Mouse (Mus musculus) ovary, postnatal 36 days (tissue): ENCODE results near the gene Pclaf.

ENCODE experiments used
- DNase-seq: peaks from one replicate; pipeline ENCODE4 v3.0.0; 2022; ENCODE audit warnings: low spot score, mixed read lengths

Pclaf gene

DNA sequence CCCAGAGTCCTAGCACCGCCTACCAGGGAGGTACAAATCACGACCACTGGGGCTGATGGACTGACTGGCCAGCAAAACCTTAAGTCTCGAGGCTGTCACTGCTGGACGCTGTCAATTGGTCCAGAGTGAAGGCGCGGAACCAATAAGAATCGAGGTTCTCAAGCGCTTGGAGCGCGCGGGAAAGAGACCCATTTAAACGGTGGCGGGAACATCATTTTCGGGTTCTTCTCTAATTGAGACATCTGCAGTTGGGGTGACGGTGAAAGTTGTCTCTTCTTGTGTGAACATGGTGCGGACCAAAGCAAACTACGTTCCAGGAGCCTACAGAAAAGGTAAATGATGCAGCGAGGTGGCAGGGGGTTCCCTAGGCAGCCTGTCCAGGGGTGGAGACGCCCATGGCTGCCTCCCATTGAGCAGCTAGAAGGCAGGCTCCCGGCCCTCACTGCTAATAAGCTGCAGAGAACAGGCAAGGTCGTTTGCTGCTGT is at the start of gene Pclaf:
Gene Pclaf, plus strand, starts transcription at position 95 of the 486 bp plus-strand sequence.
- DNase-seq: peak; percentile 61

DNA sequence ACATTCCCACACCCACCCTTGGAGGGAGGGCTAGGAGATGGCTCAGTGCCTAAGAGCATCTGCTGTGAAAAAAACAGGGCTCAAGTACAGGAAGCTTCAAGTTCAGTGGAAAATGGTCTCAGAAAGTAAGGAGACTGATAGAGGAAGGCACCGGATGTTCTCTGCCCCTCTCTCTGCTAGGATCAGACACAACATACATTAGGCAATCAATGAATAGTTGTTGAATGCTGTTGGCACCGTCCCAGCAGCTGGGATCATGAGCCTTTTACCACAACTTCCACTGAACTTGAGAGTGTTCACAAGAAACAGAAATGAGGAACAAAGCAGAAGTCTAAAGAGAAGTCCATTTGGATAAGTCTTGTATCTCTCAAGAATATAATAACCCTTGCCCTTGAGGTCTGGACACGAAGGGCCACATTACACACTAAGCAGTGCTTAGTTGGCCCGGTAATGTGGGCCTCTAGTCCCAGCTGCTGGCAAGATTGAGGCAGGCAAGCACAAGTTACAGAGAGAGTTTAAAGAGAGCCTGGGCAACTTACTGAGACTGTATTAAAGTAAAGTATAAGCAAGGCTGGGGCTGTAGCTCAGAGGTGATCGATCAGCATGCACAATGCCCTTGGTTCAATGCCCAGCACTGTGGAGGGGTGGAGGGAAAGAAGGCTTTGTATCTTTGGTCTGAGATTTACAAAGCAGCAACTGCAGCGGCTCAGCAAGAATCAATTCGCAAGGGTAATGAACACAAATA is 45.4 kb upstream of the Pclaf start:
- peak; percentile 29 for DNase-seq

DNA sequence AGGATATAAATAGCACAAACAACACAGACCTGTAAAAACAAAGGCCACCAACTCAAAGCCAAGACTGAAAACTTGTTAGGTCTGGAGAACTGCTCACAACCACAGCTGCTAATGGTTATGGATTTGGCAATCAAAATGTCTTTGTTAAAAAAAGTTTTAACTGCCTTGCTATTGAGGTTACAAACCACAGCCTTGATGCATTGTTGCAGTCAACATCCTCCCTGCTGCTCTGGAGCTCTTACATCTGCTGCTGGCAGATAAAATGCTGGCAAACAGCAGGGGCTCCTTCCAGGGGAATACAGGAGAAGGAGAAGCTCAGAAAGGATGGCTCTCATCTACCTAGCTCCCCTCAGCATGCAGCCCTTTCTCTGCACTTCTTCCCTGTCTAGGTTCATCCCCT is 41.9 kb upstream of the Pclaf start:
- peak; percentile 19 for DNase-seq

DNA sequence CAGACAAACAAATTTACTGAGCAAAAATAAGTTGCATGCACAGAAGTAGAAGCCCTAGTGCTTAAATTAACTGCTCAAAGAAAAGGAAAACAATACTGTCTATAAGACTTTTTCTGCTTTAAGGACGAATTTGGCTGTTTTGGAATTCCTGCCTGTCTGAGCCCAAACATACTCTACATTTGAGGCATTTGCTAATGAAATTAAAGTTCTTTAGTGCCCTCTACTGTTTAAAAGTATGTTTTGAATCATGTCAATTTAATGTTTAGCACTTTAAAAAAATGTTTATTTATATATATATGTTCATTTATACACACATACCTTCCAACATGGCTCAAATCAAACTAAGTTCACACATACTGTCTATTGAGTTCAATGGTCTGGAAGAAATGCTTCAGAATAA is 39.8 kb upstream of the Pclaf start:
- no peak for DNase-seq

DNA sequence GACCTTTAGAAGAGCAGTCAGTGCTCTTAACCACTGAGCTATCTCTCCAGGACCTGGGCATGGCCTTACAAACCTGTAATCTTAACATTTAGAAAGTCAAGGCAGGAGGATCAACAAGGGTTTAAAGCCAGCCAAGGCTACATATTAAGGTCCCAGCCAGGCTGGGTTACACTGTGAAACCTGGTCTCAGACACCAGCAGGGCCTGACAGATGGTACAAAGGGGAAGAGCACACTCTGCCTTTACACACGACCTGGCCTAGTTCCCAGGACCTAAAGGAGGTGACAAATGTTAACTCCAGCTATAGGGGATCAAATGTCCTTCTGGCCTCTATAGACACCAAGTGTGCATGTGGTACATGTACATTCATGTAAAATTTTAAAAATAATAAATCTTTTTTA is 30.4 kb upstream of the Pclaf start:
- no peak for DNase-seq

GRCm38 (mm10) chr9:65884564-65885315 is 5.3 kb upstream of the Pclaf start:
- peak; percentile 92 for DNase-seq

DNA sequence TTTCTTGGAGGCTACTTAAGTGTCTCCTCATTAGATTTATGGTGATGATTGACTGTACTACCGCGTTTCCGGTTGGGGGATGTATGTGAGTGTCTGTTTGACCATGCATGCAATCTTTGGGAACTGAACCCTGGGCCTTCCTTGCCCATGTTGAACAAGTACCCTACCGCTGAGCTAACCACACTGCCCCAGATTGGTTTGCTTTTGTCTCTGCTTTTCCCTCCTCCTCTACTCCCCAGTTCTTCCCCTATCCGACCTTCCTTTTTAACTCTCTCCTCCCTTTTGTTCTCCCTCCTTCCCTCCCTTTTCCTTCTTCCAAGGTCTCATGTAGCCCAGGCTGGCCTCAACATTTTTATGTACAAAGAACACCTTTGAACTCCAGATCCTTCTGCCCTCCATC is 1.1 kb downstream of the Pclaf start:
- no peak for DNase-seq

GRCm38 (mm10) chr9:65896977-65897376 is 6.9 kb downstream of the Pclaf start:
- no peak for DNase-seq

DNA sequence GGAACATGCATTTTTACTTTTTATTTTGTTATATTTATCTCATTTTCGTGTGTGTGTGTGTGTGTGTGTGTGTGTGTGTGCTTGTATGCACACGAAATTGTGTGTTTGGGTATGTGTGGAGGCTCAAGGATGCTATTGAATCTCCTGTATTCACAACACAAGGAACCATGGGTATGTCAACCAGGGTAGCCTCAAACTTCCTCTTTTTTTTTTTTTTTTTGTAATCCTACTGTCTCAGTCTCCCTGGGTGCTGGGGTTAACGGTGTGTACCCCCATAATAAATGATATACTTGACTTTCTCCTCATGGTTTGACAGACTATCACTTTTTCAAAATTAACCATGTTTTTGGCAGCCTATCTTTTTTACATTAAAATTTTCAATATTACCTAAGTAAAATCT is 12.8 kb downstream of the Pclaf start:
- no peak for DNase-seq

GRCm38 (mm10) chr9:65903419-65903818 is 13.4 kb downstream of the Pclaf start:
- no peak for DNase-seq

DNA sequence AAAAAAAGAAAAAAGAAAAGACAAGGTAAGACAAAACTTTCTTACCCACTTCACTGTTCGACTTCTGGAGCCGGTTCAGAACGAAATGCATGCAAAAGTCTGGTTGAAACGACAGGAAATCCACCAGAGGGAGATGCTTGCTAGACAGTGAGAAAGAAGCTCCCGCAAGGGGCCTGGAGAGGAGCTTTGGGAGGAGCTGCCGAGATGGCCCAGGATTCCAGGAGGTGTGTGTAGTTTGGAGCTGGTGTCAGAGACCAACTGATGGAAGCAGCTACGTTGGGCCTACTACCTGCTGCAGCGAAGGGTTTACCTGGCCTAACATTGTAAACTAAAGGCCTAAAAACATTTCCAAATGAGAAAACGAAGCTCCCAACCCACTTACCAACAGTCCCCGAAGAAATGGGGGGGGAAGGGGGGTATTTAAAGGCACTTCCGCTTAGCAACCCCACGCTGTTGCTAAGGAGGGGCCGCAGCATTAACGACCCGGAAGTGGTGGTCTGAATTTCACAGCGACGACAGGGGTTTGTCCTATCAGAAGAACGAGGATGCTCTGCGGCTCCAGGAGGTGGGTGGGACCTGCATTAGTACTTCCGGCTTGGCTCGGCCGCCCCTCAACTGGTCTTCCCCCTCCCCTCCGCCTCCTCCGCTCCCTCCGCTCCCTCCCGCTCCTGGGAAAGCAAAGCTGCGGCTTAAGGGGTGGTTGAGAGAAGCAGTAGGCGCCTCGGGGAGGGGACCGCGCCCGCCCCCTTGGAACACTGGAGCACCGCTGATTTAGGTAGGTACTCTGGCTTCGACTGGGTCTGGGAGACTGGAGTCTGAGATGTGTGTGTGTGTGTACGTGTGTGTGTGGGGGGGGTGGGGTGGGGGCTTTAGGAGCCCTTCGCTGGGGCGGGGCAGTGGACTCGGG is 18.6 kb downstream of the Pclaf start, which contains the start of the genes Trip4 and Csnk1g1:
Gene Trip4, minus strand, starts transcription at position 401 of the 907 bp plus-strand sequence.
Gene Csnk1g1, plus strand, starts transcription at position 531 of the 907 bp plus-strand sequence.
- DNase-seq: peak; percentile 92

DNA sequence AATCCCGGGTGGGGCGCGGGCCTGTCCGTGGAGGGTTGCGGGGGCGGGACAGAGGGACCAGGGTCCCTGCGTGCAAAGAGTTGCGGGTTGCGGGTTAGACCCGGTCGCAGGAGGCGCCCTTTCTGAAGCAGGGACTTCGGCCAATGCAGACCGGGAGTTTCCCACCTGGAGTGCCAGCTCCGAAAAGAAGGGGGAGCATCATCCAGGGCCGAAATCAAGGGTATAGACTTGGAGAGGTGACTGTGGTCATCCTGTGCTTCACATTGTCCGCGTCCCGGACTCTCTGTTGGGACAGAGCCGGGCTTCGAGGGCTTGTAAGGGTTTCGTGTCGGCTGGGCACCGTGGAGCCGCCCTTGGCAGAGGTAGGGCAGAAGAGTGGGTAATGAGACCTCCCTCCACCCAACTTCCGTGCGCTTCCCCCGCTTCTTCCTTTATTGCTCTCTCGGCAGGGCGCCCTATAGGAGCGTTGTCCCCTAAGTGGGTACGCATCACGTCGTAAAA is 19.3 kb downstream of the Pclaf start:
- peak; percentile 65 for DNase-seq

DNA sequence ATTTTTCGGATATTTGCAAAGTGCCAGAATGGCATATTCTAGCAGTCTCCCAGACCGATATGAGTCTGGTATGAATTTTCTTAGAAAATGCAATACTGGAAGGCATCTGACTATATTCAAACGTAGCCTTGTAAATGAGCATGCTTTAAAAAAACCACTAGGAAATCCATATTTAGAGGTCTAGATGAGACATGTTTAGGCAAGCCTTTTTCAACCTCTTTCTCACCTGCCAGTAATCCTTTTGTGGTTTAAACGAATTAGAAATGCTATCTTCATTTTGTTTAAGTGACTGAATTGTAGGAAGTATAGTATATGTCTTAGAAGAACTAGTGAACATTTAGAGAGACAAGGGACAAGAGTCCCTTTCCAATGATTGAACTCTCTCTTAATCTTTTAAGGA is 19.8 kb downstream of the Pclaf start:
- no peak for DNase-seq

DNA sequence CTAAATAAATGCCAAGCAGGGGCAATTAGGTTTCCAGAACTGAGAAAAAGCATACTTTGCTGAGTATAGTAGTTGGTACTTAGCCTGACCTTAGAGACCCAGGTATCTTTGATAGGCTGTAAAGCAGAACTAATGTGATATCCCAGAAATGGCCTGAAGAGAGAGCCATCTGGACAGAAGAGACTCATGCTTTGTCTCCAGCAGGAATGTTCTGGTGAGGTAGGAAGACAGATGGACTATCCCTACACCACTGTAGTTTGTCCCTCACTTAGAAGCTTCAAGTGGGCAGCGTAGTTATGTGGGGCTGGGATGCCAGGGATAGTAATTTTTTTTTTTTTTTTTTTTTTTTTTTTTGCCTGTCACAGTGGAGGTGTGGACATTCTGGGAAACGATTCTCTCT is 23.9 kb downstream of the Pclaf start:
- no peak for DNase-seq

DNA sequence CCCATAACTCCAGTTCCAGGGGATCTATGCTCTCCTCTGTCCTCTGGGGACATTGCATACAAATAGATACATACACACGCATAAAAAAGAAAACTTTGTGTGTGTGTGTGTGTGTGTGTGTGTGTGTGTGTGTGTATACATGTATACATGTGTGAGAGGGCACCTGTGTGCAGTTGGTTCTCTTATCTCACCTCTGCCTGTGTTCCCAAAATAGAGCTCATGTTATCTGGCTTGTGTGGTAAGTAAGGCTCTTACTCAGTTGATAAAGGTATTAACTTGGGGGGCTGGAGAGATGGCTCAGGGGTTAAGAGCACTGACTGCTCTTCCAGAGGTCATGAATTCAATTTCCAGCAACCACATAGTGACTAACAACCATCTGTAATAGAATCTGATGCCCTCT is 27.0 kb downstream of the Pclaf start:
- no peak for DNase-seq

DNA sequence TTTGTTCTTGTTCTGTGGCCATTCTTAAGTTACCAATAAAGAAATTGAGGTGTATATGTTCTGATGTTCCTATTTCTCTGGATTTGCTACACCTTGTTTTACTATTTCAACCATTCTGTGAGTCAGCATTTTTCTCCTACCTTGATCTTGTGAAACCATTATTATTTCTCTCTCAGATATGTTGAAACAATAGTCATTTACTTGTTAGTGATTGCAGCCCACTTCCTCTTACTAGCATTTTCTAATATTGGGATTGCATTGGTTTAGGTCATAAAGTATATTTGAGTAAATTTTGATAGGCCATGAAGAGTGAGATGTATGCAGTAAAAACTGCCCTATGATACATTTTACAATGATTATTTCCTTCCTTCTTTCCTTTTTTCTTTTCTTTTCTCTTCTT is 38.4 kb downstream of the Pclaf start:
- DNase-seq: no peak

DNA sequence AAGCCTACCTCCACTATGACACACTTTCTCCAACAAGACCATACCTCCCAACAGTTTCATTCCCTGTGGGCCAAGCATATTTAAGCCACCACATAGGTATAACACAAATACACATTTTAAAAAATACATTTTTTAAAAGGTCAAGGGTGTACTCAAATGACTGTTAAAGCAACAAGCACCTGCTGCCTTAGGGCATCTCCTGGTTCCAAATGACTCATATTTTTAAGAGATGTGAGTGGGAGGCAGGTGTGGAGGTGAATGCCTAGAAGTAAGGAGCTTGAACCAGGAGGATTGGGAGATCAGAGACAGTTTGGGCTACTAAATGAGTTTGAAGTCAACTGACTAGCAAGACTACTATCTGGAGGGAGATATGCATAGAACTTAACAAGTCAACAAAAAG is 39.8 kb downstream of the Pclaf start:
- no peak for DNase-seq

- no peak for DNase-seq
Measured at GRCm38 (mm10) chr9:65937566-65937965, 47.5 kb downstream of the Pclaf start.

DNA sequence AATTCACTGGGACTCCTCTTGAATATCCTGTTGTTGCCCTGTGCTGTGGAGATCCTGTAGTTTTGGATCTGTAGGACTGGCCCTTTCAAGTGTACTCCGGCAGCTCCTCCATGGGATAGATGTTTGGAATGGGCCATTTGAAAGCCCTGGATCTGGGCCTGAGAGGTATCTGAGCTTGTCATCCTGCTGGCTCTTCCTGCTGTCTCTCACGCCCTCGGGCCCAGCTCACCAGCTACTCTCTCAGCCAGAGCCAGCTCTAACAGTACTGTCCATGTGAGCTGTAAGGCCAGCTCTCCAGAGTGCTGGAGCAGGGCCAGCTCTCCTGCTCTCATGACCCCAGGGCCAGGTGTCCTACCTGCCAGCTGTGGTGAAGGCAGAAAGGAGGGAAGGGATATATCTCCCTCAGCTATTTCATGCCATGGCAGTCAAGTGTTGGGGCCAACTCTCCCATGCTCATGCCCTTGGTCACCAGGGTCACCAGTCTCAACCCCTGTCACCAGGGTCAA is 61.1 kb downstream of the Pclaf start:
- no peak for DNase-seq
